29 mouse cellular contexts compared by ENCODE assay signal in the genomic region with DNA sequence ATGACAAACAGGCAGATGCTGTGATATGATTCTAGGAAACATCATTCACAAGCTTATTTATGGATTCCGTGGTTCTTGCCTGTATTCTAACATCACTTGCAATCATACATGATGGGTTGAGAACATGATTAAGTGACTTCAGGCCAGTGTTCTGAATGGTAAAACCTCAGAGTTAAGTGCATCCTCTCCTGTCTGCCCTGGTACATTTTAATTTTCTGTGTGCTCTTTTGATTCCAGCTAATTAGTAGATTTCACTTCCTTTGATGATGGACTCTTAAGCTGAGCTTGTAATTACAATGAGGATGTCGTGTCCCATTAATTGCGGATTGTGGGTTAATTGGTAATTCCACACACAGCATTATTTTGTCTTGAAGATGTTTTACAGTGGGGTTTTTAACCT.
DNase-seq lines count a peak whose midpoint lies in the region; ATAC-seq lines count a peak whose summit lies in the region.
"Had no signal": no experiment of that assay in that cellular context is flagged by ENCODE, and none has a peak within 500 bp of the region (broad histone marks: within the 10 kb centered on the region; RNA-seq: fewer than 3 reads in every experiment).

No protein-coding gene starts in this region.

- DNase-seq in midbrain, embryonic 14.5 days: peak; percentile 15
- DNase-seq in retina, postnatal 1 day: peak; percentile 44
- DNase-seq: adrenal gland, postnatal 10 days; adrenal gland, postnatal 36 days; B cell, adult 2 months; cerebellum, adult 11-12 months; cerebellum, adult 8-10 months; cerebellum, postnatal 10 days; cerebellum, postnatal 36 days; embryo, embryonic 11 days; gastrocnemius, adult 2 months; gastrocnemius, postnatal 14 days; heart, adult 11 months; kidney, adult 18-20 months had no signal

- no peak overlapping the region for H3K4me2 ChIP-seq in forebrain, embryonic 12.5 days
- no peak overlapping the region for H3K4me2 ChIP-seq in forebrain, embryonic 15.5 days (replicated peaks)
- H3K4me2 ChIP-seq in midbrain, embryonic 14.5 days (ENCODE audit: low read length): no peak overlapping the region
- H3K4me2 ChIP-seq in midbrain, embryonic 15.5 days: no peak overlapping the region
- H3K4me2 ChIP-seq in neural tube, embryonic 15.5 days: no peak overlapping the region
- H3K4me2 ChIP-seq: embryonic facial prominence, embryonic 13.5 days; heart, embryonic 11.5 days; hindbrain, embryonic 13.5 days; intestine, embryonic 15.5 days had no signal

- H3K9me3 ChIP-seq in forebrain, embryonic 12.5 days: no peaks in the 10 kb centered on the region
- no peaks in the 10 kb centered on the region for H3K9me3 ChIP-seq in forebrain, embryonic 15.5 days
- H3K9me3 ChIP-seq in midbrain, embryonic 14.5 days (ENCODE audit: control insufficient read depth, low read length): no peaks in the 10 kb centered on the region
- H3K9me3 ChIP-seq in midbrain, embryonic 15.5 days: no peaks in the 10 kb centered on the region
- no peaks in the 10 kb centered on the region for H3K9me3 ChIP-seq in neural tube, embryonic 15.5 days (replicated peaks)
- H3K9me3 ChIP-seq: embryonic facial prominence, embryonic 13.5 days; G1E; hindbrain, embryonic 10.5 days; hindbrain, embryonic 13.5 days; intestine, embryonic 15.5 days had no signal

- ATAC-seq in forebrain, embryonic 12.5 days (ENCODE audit: low FRiP score): peak; percentile 49; the same call in 1 of the 2 replicates
- no peak for ATAC-seq in forebrain, embryonic 15.5 days (replicated peaks)
- ATAC-seq in midbrain, embryonic 14.5 days (ENCODE audit: low FRiP score, low TSS enrichment): no peak; the same call in 1 of the 2 replicates
- no peak for ATAC-seq in midbrain, embryonic 15.5 days (replicated peaks)
- no peak for ATAC-seq in neural tube, embryonic 15.5 days (ENCODE audit: low FRiP score)
- ATAC-seq: hindbrain, embryonic 16.5 days; intestine, embryonic 15.5 days; Patski had no signal

- no peaks in the 10 kb centered on the region for H3K4me1 ChIP-seq in forebrain, embryonic 12.5 days
- H3K4me1 ChIP-seq in forebrain, embryonic 15.5 days: no peaks in the 10 kb centered on the region
- no peaks in the 10 kb centered on the region for H3K4me1 ChIP-seq in midbrain, embryonic 14.5 days (ENCODE audit: control insufficient read depth, insufficient read depth, low read length)
- H3K4me1 ChIP-seq in midbrain, embryonic 15.5 days: no peaks in the 10 kb centered on the region
- H3K4me1 ChIP-seq in neural tube, embryonic 15.5 days: no peaks in the 10 kb centered on the region
- H3K4me1 ChIP-seq: embryonic facial prominence, embryonic 10.5 days; embryonic facial prominence, embryonic 13.5 days; hindbrain, embryonic 10.5 days; hindbrain, embryonic 13.5 days; intestine, embryonic 15.5 days had no signal

- H3K36me3 ChIP-seq in forebrain, embryonic 12.5 days (replicated peaks): no peaks in the 10 kb centered on the region
- H3K36me3 ChIP-seq in forebrain, embryonic 15.5 days: no peaks in the 10 kb centered on the region
- no peaks in the 10 kb centered on the region for H3K36me3 ChIP-seq in midbrain, embryonic 14.5 days (ENCODE audit: control insufficient read depth, insufficient read depth, low read length)
- H3K36me3 ChIP-seq in midbrain, embryonic 15.5 days (replicated peaks): no peaks in the 10 kb centered on the region
- no peaks in the 10 kb centered on the region for H3K36me3 ChIP-seq in neural tube, embryonic 15.5 days
- H3K36me3 ChIP-seq: embryonic facial prominence, embryonic 10.5 days; embryonic facial prominence, embryonic 13.5 days; G1E; hindbrain, embryonic 10.5 days; hindbrain, embryonic 13.5 days; intestine, embryonic 15.5 days had no signal

- 46% methylated on average over 3 of the region's 3 CpGs for WGBS in forebrain, embryonic 12.5 days
- 30% methylated on average over 3 of the region's 3 CpGs for WGBS in forebrain, embryonic 15.5 days
- 77% methylated on average over 3 of the region's 3 CpGs for WGBS in midbrain, embryonic 14.5 days
- WGBS in midbrain, embryonic 15.5 days: 60% methylated on average over 3 of the region's 3 CpGs
- WGBS in neural tube, embryonic 15.5 days: 75% methylated on average over 3 of the region's 3 CpGs

- H3K9ac ChIP-seq in forebrain, embryonic 12.5 days: no peak overlapping the region
- H3K9ac ChIP-seq in forebrain, embryonic 15.5 days (replicated peaks): no peak overlapping the region
- no peak overlapping the region for H3K9ac ChIP-seq in midbrain, embryonic 14.5 days (replicated peaks; ENCODE audit: low read length)
- H3K9ac ChIP-seq in midbrain, embryonic 15.5 days: no peak overlapping the region
- no peak overlapping the region for H3K9ac ChIP-seq in neural tube, embryonic 15.5 days (replicated peaks)
- H3K9ac ChIP-seq: embryonic facial prominence, embryonic 13.5 days; hindbrain, embryonic 13.5 days; intestine, embryonic 15.5 days had no signal

- no peak overlapping the region for H3K4me3 ChIP-seq in forebrain, embryonic 12.5 days (replicated peaks)
- H3K4me3 ChIP-seq in forebrain, embryonic 15.5 days: no peak overlapping the region
- no peak overlapping the region for H3K4me3 ChIP-seq in midbrain, embryonic 14.5 days (replicated peaks; ENCODE audit: low read depth, low read length)
- H3K4me3 ChIP-seq in midbrain, embryonic 15.5 days: no peak overlapping the region
- no peak overlapping the region for H3K4me3 ChIP-seq in neural tube, embryonic 15.5 days (replicated peaks)
- H3K4me3 ChIP-seq: embryonic facial prominence, embryonic 10.5 days; embryonic facial prominence, embryonic 13.5 days; erythroblast, embryonic 14.5 days; gastrocnemius, adult 2 months; hindbrain, embryonic 10.5 days; hindbrain, embryonic 13.5 days; intestine, embryonic 15.5 days had no signal

- no peaks in the 10 kb centered on the region for H3K27me3 ChIP-seq in forebrain, embryonic 12.5 days
- no peaks in the 10 kb centered on the region for H3K27me3 ChIP-seq in forebrain, embryonic 15.5 days
- no peaks in the 10 kb centered on the region for H3K27me3 ChIP-seq in midbrain, embryonic 14.5 days (ENCODE audit: control insufficient read depth, insufficient read depth, low read length)
- H3K27me3 ChIP-seq in midbrain, embryonic 15.5 days (replicated peaks): no peaks in the 10 kb centered on the region
- H3K27me3 ChIP-seq in neural tube, embryonic 15.5 days (replicated peaks): no peaks in the 10 kb centered on the region
- H3K27me3 ChIP-seq: CH12.LX; embryonic facial prominence, embryonic 13.5 days; hindbrain, embryonic 13.5 days; intestine, embryonic 15.5 days; Patski had no signal

- H3K27ac ChIP-seq in forebrain, embryonic 12.5 days: no peak overlapping the region
- no peak overlapping the region for H3K27ac ChIP-seq in forebrain, embryonic 15.5 days (replicated peaks)
- H3K27ac ChIP-seq in midbrain, embryonic 14.5 days (replicated peaks; ENCODE audit: low read depth, low read length): no peak overlapping the region
- H3K27ac ChIP-seq in midbrain, embryonic 15.5 days: no peak overlapping the region
- H3K27ac ChIP-seq in neural tube, embryonic 15.5 days (replicated peaks): no peak overlapping the region
- H3K27ac ChIP-seq: embryonic facial prominence, embryonic 10.5 days; embryonic facial prominence, embryonic 13.5 days; gastrocnemius, adult 2 months; hindbrain, embryonic 10.5 days; hindbrain, embryonic 13.5 days; intestine, embryonic 15.5 days had no signal
